In genomic region chr2:76970669-76971068, GRCm38 (mm10) we compare ENCODE assay signal across 8 mouse cellular contexts. TPM values are rescaled to one million over a fixed set of nuclear protein-coding genes. Genes with fewer than 3 reads are reported as not detected.
DNase-seq lines count a peak whose midpoint lies in the region; ATAC-seq and TF ChIP-seq lines count a peak whose summit lies in the region.

No protein-coding gene starts in this region.

- no peak for ATAC-seq in liver, postnatal 0 days
- ATAC-seq in liver, embryonic 11.5 days (replicated peaks; ENCODE audit: low FRiP score), result no peak
- no peak for ATAC-seq in heart, embryonic 15.5 days (replicated peaks; ENCODE audit: insufficient number of reproducible peaks, insufficient read depth, low FRiP score, low read depth)

- H3K27ac ChIP-seq in liver, postnatal 0 days (ENCODE audit: low read depth), result no peak overlapping the region
- H3K27ac ChIP-seq in liver, embryonic 11.5 days (ENCODE audit: low read depth, low read length), result no peak overlapping the region
- peak overlapping the region; percentile 78 for H3K27ac ChIP-seq in heart, embryonic 15.5 days

- H3K36me3 ChIP-seq in liver, postnatal 0 days (replicated peaks; ENCODE audit: insufficient read depth, low read length), result no peaks in the 10 kb centered on the region
- no peaks in the 10 kb centered on the region for H3K36me3 ChIP-seq in liver, embryonic 11.5 days (ENCODE audit: control insufficient read depth, insufficient read depth, low read length)
- H3K36me3 ChIP-seq in heart, embryonic 15.5 days, result peaks cover 58% of the 10 kb centered on the region

- no peak overlapping the region for H3K4me3 ChIP-seq in liver, postnatal 0 days (ENCODE audit: low read depth, low read length)
- no peak overlapping the region for H3K4me3 ChIP-seq in liver, embryonic 11.5 days (ENCODE audit: low read depth, low read length)
- 0 out of 2 replicates have a peak overlapping the region, but pooled peaks have one; percentile 6 for H3K4me3 ChIP-seq in heart, embryonic 15.5 days

- peak; percentile 66 for DNase-seq in embryo, embryonic 10.5 days (ENCODE audit: low spot score)
- no peak for DNase-seq in embryo, embryonic 10 days (ENCODE audit: low spot score)
- DNase-seq in liver, postnatal 0 days, result no peak
- DNase-seq in liver, embryonic 11.5 days (ENCODE audit: low spot score), result no peak
- peak; percentile 78 for DNase-seq in retina, embryonic 14.5 days (ENCODE audit: low spot score)
- no peak for DNase-seq in left cerebral cortex, adult 9 months (ENCODE audit: low spot score in 2 of 2)
- DNase-seq in layer of hippocampus, postnatal 25 days (ENCODE audit: extremely low spot score in 1 of 2, low spot score in 1 of 2), result no peak

- H3K9me3 ChIP-seq in liver, postnatal 0 days (ENCODE audit: low read length), result no peaks in the 10 kb centered on the region
- no peaks in the 10 kb centered on the region for H3K9me3 ChIP-seq in liver, embryonic 11.5 days (ENCODE audit: control insufficient read depth, low read length)
- no peaks in the 10 kb centered on the region for H3K9me3 ChIP-seq in heart, embryonic 15.5 days (replicated peaks)

- no peak for TF ChIP-seq EP300 in liver, postnatal 0 days (IDR thresholded peaks at IDR 0.05; ENCODE audit: low read depth)

- H3K9ac ChIP-seq in liver, postnatal 0 days (replicated peaks), result no peak overlapping the region
- H3K9ac ChIP-seq in liver, embryonic 11.5 days (ENCODE audit: low read depth, low read length), result no peak overlapping the region
- no peak overlapping the region for H3K9ac ChIP-seq in heart, embryonic 15.5 days

- TF ChIP-seq CTCF in liver, postnatal 0 days (IDR thresholded peaks at IDR 0.05; ENCODE audit: low read depth), result peak; percentile 43

- no peaks in the 10 kb centered on the region for H3K4me1 ChIP-seq in liver, postnatal 0 days (ENCODE audit: insufficient read depth)
- H3K4me1 ChIP-seq in liver, embryonic 11.5 days (replicated peaks; ENCODE audit: control insufficient read depth, insufficient read depth, low read length), result no peaks in the 10 kb centered on the region
- peaks cover 34% of the 10 kb centered on the region for H3K4me1 ChIP-seq in heart, embryonic 15.5 days (replicated peaks)

- no peak overlapping the region for H3K4me2 ChIP-seq in liver, postnatal 0 days (ENCODE audit: low read depth, low read length)
- no peak overlapping the region for H3K4me2 ChIP-seq in liver, embryonic 11.5 days
- peak overlapping the region; percentile 29 for H3K4me2 ChIP-seq in heart, embryonic 15.5 days

- H3K27me3 ChIP-seq in liver, postnatal 0 days (ENCODE audit: insufficient read depth, low read length), result no peaks in the 10 kb centered on the region
- no peaks in the 10 kb centered on the region for H3K27me3 ChIP-seq in liver, embryonic 11.5 days (replicated peaks; ENCODE audit: control insufficient read depth, insufficient read depth, low read length)
- H3K27me3 ChIP-seq in heart, embryonic 15.5 days, result no peaks in the 10 kb centered on the region

- 27% methylated on average over 4 of the region's 4 CpGs for WGBS in liver, postnatal 0 days (ENCODE audit: insufficient replicate concordance)
- WGBS in liver, embryonic 11.5 days, result 18% methylated on average over 4 of the region's 4 CpGs
- WGBS in heart, embryonic 15.5 days, result 14% methylated on average over 4 of the region's 4 CpGs

RNA-seq across cellular contexts. Expression of gene Ttn, which starts 11.7 kb away (rescaled TPM):
- polyA plus RNA-seq in liver, postnatal 0 days (2015; fragmentation: Nextera tagmentation; extraction: Ambion mirVana), result 0.32 and 4.6 TPM in 2 replicates
- 1.7 and 4.5 TPM in 2 replicates for polyA plus RNA-seq in liver, embryonic 11.5 days (2014; fragmentation: Nextera tagmentation; extraction: Ambion mirVana)
- 583 and 694 TPM in 2 replicates for polyA plus RNA-seq in heart, embryonic 15.5 days (2015; fragmentation: Nextera tagmentation; extraction: Ambion mirVana)
- 1 to 10 TPM; 1.2 to 2.9 TPM for total RNA-seq in layer of hippocampus, postnatal 25 days (2021)

Comparison
In these comparisons a context has a peak if more than half of its experiments do, and no peak if none do; other contexts are left out.
1. DNase-seq: peak in embryo, embryonic 10.5 days (single experiment) and retina, embryonic 14.5 days (single experiment); none in embryo, embryonic 10 days (single experiment), liver, postnatal 0 days (single experiment), liver, embryonic 11.5 days (single experiment), left cerebral cortex, adult 9 months (0 of 2) and layer of hippocampus, postnatal 25 days (0 of 2).
2. RNA of gene Ttn, which starts 11.7 kb away (polyA plus RNA-seq): 583 to 694 TPM in heart, embryonic 15.5 days; 1.7 to 4.5 TPM in liver, embryonic 11.5 days and 0.32 to 4.6 TPM in liver, postnatal 0 days; every median in the first group is over 100 times any median in the second.